Mouse (Mus musculus) lung, embryonic 15.5 days (tissue): ENCODE measurements around the gene Tex11. TPM values are rescaled to one million over a fixed set of nuclear protein-coding genes. Genes with fewer than 3 reads are reported as not detected.

Experiments used
- ATAC-seq: fragments of 200-750 bp; cut with Nextera tagmentation; 2 replicates; pipeline ENCODE4 v1.8.0; 2017; ENCODE audit warnings: moderate number of reproducible peaks, borderline replicate concordance; ENCODE audit not compliant: low FRiP score, low TSS enrichment; ENCODE audit errors: extremely low read depth
- H3K27ac ChIP-seq: fragments of 300-500 bp; sonication (generic); 2 replicates; pipeline ENCODE4 v1.5.1; 2015; ENCODE audit warnings: moderate library complexity, mild to moderate bottlenecking, inconsistent platforms
- H3K27me3 ChIP-seq: fragments of 300-500 bp; sonication (generic); 2 replicates; pipeline ENCODE4 v1.6.1; 2015; ENCODE audit warnings: inconsistent platforms
- H3K36me3 ChIP-seq: fragments of 300-500 bp; sonication (generic); 2 replicates; pipeline ENCODE4 v1.6.1; 2015; ENCODE audit warnings: inconsistent platforms
- H3K4me1 ChIP-seq: fragments of 300-500 bp; sonication (generic); 2 replicates; pipeline ENCODE4 v1.6.1; 2015; ENCODE audit warnings: inconsistent platforms
- H3K4me2 ChIP-seq: fragments of 300-500 bp; sonication (generic); 2 replicates; pipeline ENCODE4 v1.6.1; 2015; ENCODE audit warnings: inconsistent platforms, mild to moderate bottlenecking, moderate library complexity
- H3K4me3 ChIP-seq: fragments of 300-500 bp; sonication (generic); 2 replicates; pipeline ENCODE4 v1.5.1; 2015; ENCODE audit warnings: mild to moderate bottlenecking, inconsistent platforms
- H3K9ac ChIP-seq: fragments of 300-500 bp; sonication (generic); 2 replicates; pipeline ENCODE4 v1.6.1; 2015; ENCODE audit warnings: inconsistent platforms
- H3K9me3 ChIP-seq: fragments of 300-500 bp; sonication (generic); 2 replicates; pipeline ENCODE4 v1.6.1; 2016; ENCODE audit warnings: inconsistent platforms
- WGBS: fragments of 180-500 bp; shearing (Covaris S2); methylation state at CpG from one replicate; pipeline ENCODE4 v1.1.7; 2015; 5-methylcytosine and 5-hydroxymethylcytosine counted together
- polyA plus RNA-seq: library from polyadenylated mRNA; unstranded; fragments of >200 nt; fragmentation: Nextera tagmentation; extraction: Ambion mirVana; gene quantifications from 2 replicates; pipeline ENCODE4 v1.2.1, GENCODE M21; 2015

Tex11 gene
- polyA plus RNA-seq, 1 experiment from 2014 or later: 0.20 TPM

DNA sequence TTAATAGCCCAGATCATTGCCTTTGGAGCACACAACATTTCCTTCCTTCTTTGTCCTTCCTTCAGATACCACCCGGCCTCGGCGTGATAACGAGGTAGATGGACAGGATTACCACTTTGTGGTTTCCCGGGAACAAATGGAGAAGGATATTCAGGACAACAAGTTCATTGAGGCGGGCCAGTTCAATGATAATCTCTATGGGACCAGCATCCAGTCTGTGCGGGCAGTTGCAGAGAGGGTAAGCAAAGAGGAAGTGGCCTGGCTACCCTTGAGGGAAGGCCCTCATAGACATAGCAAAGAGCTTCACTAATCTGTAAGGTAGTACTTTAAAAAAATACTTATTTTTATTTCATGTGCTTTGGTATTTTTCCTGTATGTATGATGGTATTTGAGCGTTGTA, 245.3 kb downstream of the Tex11 start:
- Histone ChIP-seq H3K27me3 (no peaks in the 10 kb centered on the region), H3K9me3 (no peaks in the 10 kb centered on the region), H3K36me3 (peaks cover 3% of the 10 kb centered on the region; the same call in 1 of the 2 replicates), H3K4me2 (no peak overlapping the region), H3K27ac (no peak overlapping the region), H3K9ac (no peak overlapping the region), H3K4me3 (no peak overlapping the region), H3K4me1 (no peaks in the 10 kb centered on the region)
- ATAC-seq: no peak
- 85% methylated on average over 8 of the region's 8 CpGs for WGBS

DNA sequence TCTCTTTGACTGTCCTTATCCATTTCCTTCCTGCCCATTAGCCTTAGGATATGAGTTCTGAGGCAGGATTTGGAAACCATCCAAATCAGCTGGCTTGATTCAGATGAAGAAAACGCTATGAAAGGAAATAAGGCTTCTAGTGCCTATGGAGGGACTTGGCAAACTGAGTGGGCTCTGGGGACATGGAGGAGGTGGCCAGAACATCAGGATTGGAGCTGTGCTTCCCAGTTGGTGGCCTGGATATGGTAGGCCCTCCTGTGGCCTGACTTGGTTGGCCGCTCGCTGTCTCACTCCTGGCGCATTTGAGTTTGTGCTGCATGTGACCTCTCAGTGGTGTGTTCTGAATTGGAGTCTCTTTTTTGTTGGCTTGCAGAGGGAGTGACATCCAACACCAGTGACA, 248.3 kb downstream of the Tex11 start:
- no peak overlapping the region for H3K9ac ChIP-seq
- 59% methylated on average over 4 of the region's 4 CpGs for WGBS
- no peaks in the 10 kb centered on the region for H3K4me1 ChIP-seq
- no peak overlapping the region for H3K4me3 ChIP-seq
- peaks cover 3% of the 10 kb centered on the region; the same call in 1 of the 2 replicates for H3K36me3 ChIP-seq
- ATAC-seq: no peak
- H3K4me2 ChIP-seq: no peak overlapping the region
- no peak overlapping the region for H3K27ac ChIP-seq
- no peaks in the 10 kb centered on the region for H3K27me3 ChIP-seq
- H3K9me3 ChIP-seq: no peaks in the 10 kb centered on the region

DNA sequence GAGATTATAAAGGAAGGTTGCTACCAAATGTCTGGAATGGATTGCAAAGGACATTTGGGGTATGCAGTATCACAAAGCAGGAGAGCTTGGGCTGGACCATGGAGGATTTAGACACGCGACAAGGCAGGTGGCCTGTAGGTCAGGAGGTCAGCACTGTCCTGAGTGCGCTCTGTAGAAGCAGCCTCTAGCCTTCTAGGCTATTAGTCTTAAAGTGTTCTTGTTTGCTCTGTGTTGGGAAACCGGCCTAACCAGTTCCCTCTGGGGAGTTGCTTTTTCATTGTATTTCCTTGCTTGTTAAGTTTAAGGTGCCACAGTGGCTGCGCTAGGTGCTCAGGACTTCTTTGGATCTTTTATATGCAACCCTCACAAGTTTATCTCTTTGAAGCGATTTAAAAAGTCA, 257.4 kb downstream of the Tex11 start:
- H3K4me1 ChIP-seq: peaks cover 8% of the 10 kb centered on the region; the same call in 1 of the 2 replicates
- WGBS: 51% methylated on average over 6 of the region's 6 CpGs
- H3K36me3 ChIP-seq: no peaks in the 10 kb centered on the region
- peak overlapping the region; percentile 63; the same call in 1 of the 2 replicates for H3K27ac ChIP-seq
- no peak overlapping the region for H3K9ac ChIP-seq
- peak; percentile 19; the same call in 1 of the 2 replicates for ATAC-seq
- H3K4me3 ChIP-seq: no peak overlapping the region
- H3K9me3 ChIP-seq: no peaks in the 10 kb centered on the region
- H3K27me3 ChIP-seq: 0 out of 2 replicates have a peak, but pooled peaks cover 4% of the 10 kb centered on the region
- H3K4me2 ChIP-seq: no peak overlapping the region

DNA sequence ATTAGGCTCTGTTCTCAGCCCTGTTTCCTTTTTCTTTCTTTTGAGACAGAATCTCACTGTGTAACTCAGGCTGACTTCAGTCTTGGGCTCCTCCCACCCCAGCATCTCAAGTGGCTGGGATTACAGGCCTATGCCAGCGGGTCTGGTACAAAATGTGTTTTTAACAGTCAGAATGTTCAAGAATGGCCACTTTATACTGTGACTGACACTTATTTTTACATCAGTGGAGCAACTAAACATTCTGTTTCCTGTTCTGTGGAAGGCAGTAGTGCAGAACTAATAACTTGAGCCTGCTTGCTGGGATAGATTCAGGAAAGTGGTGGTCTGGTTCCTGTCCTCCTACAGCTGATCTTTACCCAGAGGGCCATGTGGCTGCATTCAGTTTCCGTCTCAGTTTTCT, 258.8 kb downstream of the Tex11 start:
- Histone ChIP-seq H3K4me2 (no peak overlapping the region), H3K4me3 (no peak overlapping the region), H3K36me3 (no peaks in the 10 kb centered on the region), H3K27me3 (0 out of 2 replicates have a peak, but pooled peaks cover 4% of the 10 kb centered on the region), H3K9ac (no peak overlapping the region), H3K9me3 (no peaks in the 10 kb centered on the region), H3K27ac (no peak overlapping the region), H3K4me1 (peaks cover 8% of the 10 kb centered on the region; the same call in 1 of the 2 replicates)
- 30% methylated on average over 2 of the region's 2 CpGs for WGBS
- ATAC-seq: no peak

- no peak overlapping the region for H3K27ac ChIP-seq
Observed at GRCm38 (mm10) chrX:100797851-100798527, 261.5 kb downstream of the Tex11 start.

GRCm38 (mm10) chrX:100797370-100797769, 262.1 kb downstream of the Tex11 start:
- H3K4me1 ChIP-seq: peaks cover 8% of the 10 kb centered on the region; the same call in 1 of the 2 replicates
- 0 out of 2 replicates have a peak, but pooled peaks cover 4% of the 10 kb centered on the region for H3K27me3 ChIP-seq
- H3K9ac ChIP-seq: no peak overlapping the region
- no peak overlapping the region for H3K4me2 ChIP-seq
- H3K27ac ChIP-seq: no peak overlapping the region
- H3K36me3 ChIP-seq: no peaks in the 10 kb centered on the region
- no peaks in the 10 kb centered on the region for H3K9me3 ChIP-seq
- no peak overlapping the region for H3K4me3 ChIP-seq
- 63% methylated on average over 4 of the region's 4 CpGs for WGBS
- ATAC-seq: no peak

More at GRCm38 (mm10) chrX:100797851-100798527, 261.5 kb downstream of the Tex11 start:
- no peak overlapping the region for H3K4me2 ChIP-seq
- 0 out of 2 replicates have a peak, but pooled peaks cover 4% of the 10 kb centered on the region for H3K27me3 ChIP-seq
- H3K9me3 ChIP-seq: no peaks in the 10 kb centered on the region
- no peak overlapping the region for H3K9ac ChIP-seq
- WGBS: 72% methylated on average over 7 of the region's 7 CpGs
- no peak overlapping the region for H3K4me3 ChIP-seq
- peaks cover 8% of the 10 kb centered on the region; the same call in 1 of the 2 replicates for H3K4me1 ChIP-seq
- H3K36me3 ChIP-seq: no peaks in the 10 kb centered on the region
- ATAC-seq: no peak

- 0 out of 2 replicates have a peak, but pooled peaks cover 4% of the 10 kb centered on the region for H3K27me3 ChIP-seq
- H3K4me3 ChIP-seq: no peak overlapping the region
- H3K4me2 ChIP-seq: no peak overlapping the region
- H3K36me3 ChIP-seq: no peaks in the 10 kb centered on the region
- H3K27ac ChIP-seq: no peak overlapping the region
- no peak for ATAC-seq
- peaks cover 8% of the 10 kb centered on the region; the same call in 1 of the 2 replicates for H3K4me1 ChIP-seq
- no peak overlapping the region for H3K9ac ChIP-seq
- no peaks in the 10 kb centered on the region for H3K9me3 ChIP-seq
- WGBS: 64% methylated on average over 3 of the region's 3 CpGs
Observed at GRCm38 (mm10) chrX:100796741-100797090, 262.8 kb downstream of the Tex11 start.

- H3K4me2 ChIP-seq: no peak overlapping the region
- 58% methylated on average over 6 of the region's 6 CpGs for WGBS
- H3K36me3 ChIP-seq: no peaks in the 10 kb centered on the region
- no peak overlapping the region for H3K27ac ChIP-seq
- H3K9ac ChIP-seq: no peak overlapping the region
- no peaks in the 10 kb centered on the region for H3K9me3 ChIP-seq
- H3K4me1 ChIP-seq: peaks cover 8% of the 10 kb centered on the region; the same call in 1 of the 2 replicates
- ATAC-seq: no peak
- H3K4me3 ChIP-seq: no peak overlapping the region
- H3K27me3 ChIP-seq: 0 out of 2 replicates have a peak, but pooled peaks cover 4% of the 10 kb centered on the region
Observed at GRCm38 (mm10) chrX:100796041-100796740, 263.3 kb downstream of the Tex11 start.

DNA sequence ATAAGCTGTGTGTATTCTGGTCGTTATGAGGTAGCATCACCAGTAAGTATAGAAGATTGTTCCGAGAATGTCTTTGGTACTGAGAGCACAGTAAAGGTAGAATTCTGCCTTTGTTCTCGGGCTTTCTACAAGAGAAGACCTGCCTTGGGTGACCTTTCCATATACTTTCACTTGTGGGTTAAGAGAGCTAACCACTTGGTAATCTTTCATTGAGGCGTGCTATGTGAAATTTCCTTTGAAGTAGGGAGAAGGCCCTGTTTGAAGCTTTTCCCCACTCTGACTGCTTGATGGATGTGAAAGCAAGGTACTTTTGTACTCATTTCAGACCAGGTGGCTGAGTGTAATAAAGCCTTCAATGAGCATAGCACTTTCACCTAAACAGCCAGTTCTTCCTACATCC, 270.1 kb downstream of the Tex11 start:
- no peaks in the 10 kb centered on the region for H3K27me3 ChIP-seq
- no peaks in the 10 kb centered on the region for H3K4me1 ChIP-seq
- no peak for ATAC-seq
- no peak overlapping the region for H3K27ac ChIP-seq
- no peaks in the 10 kb centered on the region for H3K36me3 ChIP-seq
- no peak overlapping the region for H3K4me3 ChIP-seq
- H3K4me2 ChIP-seq: no peak overlapping the region
- 63% methylated on average over 4 of the region's 4 CpGs for WGBS
- no peak overlapping the region for H3K9ac ChIP-seq
- H3K9me3 ChIP-seq: no peaks in the 10 kb centered on the region

Other genes starting within 250 kb of the Tex11 start
- gene Slc7a3, start 26.4 kb upstream of the Tex11 start, polyA plus RNA-seq: 0.52 and 0.64 TPM in 2 replicates
- gene Snx12, start 162.9 kb upstream of the Tex11 start, polyA plus RNA-seq: 49.2 and 50.6 TPM in 2 replicates
- gene Foxo4, start 194.9 kb upstream of the Tex11 start, polyA plus RNA-seq: 1.9 and 2.0 TPM in 2 replicates
- gene Gm614, start 204.3 kb upstream of the Tex11 start, polyA plus RNA-seq: not detected in 2 replicates
- 19.4 and 27.6 TPM in 2 replicates for gene Il2rg, start 208.6 kb upstream of the Tex11 start, polyA plus RNA-seq
- gene Gm20489, start 209.4 kb upstream of the Tex11 start, polyA plus RNA-seq: not detected in 2 replicates
- 29.5 and 32.3 TPM in 2 replicates for gene Med12, start 214.4 kb upstream of the Tex11 start, polyA plus RNA-seq
- gene Nlgn3, start 239.5 kb upstream of the Tex11 start, polyA plus RNA-seq: 5.1 and 6.0 TPM in 2 replicates